Mouse (Mus musculus) stomach, embryonic 16.5 days (tissue): Measurements from ENCODE around the gene Rpl38. TPM values are rescaled to one million over a fixed set of nuclear protein-coding genes. Genes with fewer than 3 reads are reported as not detected.

Source experiments
- ATAC-seq: fragments of 200-750 bp; cut with Nextera tagmentation; 2 replicates; pipeline ENCODE4 v1.8.0; 2017; ENCODE audit warnings: moderate number of reproducible peaks, moderate TSS enrichment; ENCODE audit not compliant: insufficient read depth, low FRiP score
- H3K27ac ChIP-seq: fragments of 300-500 bp; sonication (generic); 2 replicates; pipeline ENCODE4 v1.5.1; 2014; ENCODE audit warnings: low read length
- H3K27me3 ChIP-seq: fragments of 300-500 bp; sonication (generic); 2 replicates; pipeline ENCODE4 v1.6.1; 2014; ENCODE audit warnings: low read length, control low read depth, mixed read lengths; ENCODE audit not compliant: control insufficient read depth, insufficient read depth
- H3K36me3 ChIP-seq: fragments of 300-500 bp; sonication (generic); 2 replicates; pipeline ENCODE4 v1.6.1; 2014; ENCODE audit warnings: low read length; ENCODE audit not compliant: control insufficient read depth, insufficient read depth
- H3K4me1 ChIP-seq: fragments of 300-500 bp; sonication (generic); 2 replicates; pipeline ENCODE4 v1.6.1; 2014; ENCODE audit warnings: low read length, control low read depth, mixed read lengths; ENCODE audit not compliant: control insufficient read depth, insufficient read depth
- H3K4me2 ChIP-seq: fragments of 300-500 bp; sonication (generic); 2 replicates; pipeline ENCODE4 v1.6.1; 2014; ENCODE audit warnings: low read depth, low read length, mixed read lengths
- H3K4me3 ChIP-seq: fragments of 300-500 bp; sonication (generic); replicated peaks from 2 replicates; pipeline ENCODE4 v1.5.1; 2014; ENCODE audit warnings: mild to moderate bottlenecking, low read length
- H3K9ac ChIP-seq: fragments of 300-500 bp; sonication (generic); 2 replicates; pipeline ENCODE4 v1.6.1; 2014; ENCODE audit warnings: low read length
- H3K9me3 ChIP-seq: fragments of 300-500 bp; sonication (generic); replicated peaks from 2 replicates; pipeline ENCODE4 v1.6.1; 2016; ENCODE audit warnings: low read length, control low read depth; ENCODE audit not compliant: control insufficient read depth
- WGBS: fragments of 180-500 bp; shearing (Covaris S2); extraction: QIAGEN DNeasy Blood & Tissue Kit; methylation state at CpG from one replicate; pipeline ENCODE4 v1.1.7; 2014; 5-methylcytosine and 5-hydroxymethylcytosine counted together
- polyA plus RNA-seq: library from polyadenylated mRNA; unstranded; fragments of >200 nt; fragmentation: Nextera tagmentation; extraction: Ambion mirVana; gene quantifications from 2 replicates; pipeline ENCODE4 v1.2.1, GENCODE M21; 2015

Rpl38 gene
- polyA plus RNA-seq, 1 experiment from 2014 or later = 998 TPM

DNA sequence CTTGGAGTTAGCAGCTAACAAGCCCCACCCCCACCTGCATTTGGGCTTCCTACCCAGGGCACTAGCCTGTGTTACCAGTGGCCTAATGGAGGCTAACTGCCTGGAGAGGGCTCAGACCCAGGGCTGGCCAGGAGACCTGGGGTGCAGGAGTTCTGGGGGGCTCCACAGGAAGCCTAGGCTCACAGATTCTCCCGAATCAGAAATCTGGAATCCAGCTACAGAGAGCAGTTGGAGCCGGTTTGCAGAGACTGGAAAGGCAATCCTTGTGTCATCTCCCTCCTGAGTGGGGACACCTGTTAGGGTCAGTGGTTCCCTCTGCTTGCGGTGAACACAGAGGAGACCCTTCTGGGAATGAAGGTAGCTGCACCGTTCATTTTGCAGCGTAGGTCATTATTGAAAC is 12.7 kb downstream of the Rpl38 start:
- H3K36me3 ChIP-seq = no peaks in the 10 kb centered on the region
- no peak for ATAC-seq
- H3K4me3 ChIP-seq = no peak overlapping the region
- no peaks in the 10 kb centered on the region for H3K9me3 ChIP-seq
- H3K27ac ChIP-seq = no peak overlapping the region
- no peak overlapping the region for H3K4me2 ChIP-seq
- H3K27me3 ChIP-seq = no peaks in the 10 kb centered on the region
- H3K9ac ChIP-seq = no peak overlapping the region
- WGBS = 52% methylated on average over 5 of the region's 5 CpGs
- peaks cover 20% of the 10 kb centered on the region for H3K4me1 ChIP-seq

DNA sequence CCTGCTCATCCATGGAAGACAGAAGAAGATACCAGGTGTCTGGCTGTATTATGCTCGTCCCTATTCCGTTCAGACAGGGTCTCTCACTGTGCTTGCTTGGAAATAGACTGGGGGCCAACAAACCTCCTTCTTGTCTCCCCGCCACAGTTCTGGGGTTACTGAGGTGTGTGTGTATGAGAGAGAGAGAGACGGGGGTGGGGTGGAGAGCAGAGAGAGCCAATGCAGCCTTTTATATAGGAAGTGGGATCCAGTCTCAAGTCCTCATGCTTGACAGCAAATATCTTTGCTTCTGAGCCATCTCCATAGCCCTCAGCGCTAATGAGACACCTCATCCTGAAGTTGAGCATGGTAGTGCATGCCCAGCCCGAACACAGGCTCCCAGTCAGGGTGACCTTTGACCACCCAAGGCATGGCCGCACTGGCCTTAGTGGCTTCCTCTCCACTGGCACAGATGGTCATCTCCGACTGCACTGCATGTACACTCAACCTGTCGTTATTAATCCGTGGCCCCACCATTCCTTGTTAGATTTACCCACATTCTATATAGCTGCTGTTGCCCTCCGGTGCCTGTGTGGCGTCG is 14.1 kb downstream of the Rpl38 start:
- Histone ChIP-seq H3K9ac (no peak overlapping the region), H3K4me3 (no peak overlapping the region), H3K27ac (no peak overlapping the region), H3K4me2 (no peak overlapping the region), H3K9me3 (no peaks in the 10 kb centered on the region), H3K4me1 (peaks cover 20% of the 10 kb centered on the region), H3K27me3 (no peaks in the 10 kb centered on the region), H3K36me3 (no peaks in the 10 kb centered on the region)
- 90% methylated on average over 13 of the region's 13 CpGs for WGBS
- no peak for ATAC-seq

DNA sequence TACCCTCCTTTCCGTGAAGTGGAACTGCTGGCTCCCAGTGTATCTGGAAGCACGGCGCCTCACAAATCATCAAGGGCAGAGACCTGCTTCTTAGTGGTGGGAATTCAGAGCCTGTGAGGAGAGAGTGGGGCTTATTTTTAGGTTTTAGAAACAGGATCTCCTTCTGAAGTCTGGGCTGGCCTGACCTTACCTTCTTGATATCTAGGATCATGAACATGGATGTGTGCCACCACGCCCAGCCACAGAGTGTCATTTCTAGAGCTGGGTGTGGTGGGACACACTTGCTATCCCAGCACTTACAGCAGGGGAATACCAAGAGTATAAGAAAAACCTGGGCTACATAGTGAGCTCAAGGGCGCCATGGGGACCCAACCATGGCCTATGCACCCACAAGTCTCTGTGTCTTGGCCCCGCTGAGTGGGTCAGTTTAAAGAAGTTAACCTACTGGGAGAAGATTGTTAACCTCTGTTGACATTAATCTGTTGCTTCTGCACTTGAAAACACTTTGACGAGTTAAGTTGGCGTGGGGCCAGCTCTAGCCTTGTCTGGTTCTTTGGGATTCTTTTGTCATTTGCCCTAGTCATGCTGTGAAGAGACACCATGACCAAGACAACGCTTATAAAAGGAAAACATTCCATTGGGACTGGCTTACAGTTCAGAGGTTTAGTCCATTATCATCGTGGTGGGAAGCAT is 14.9 kb downstream of the Rpl38 start:
- H3K27me3 ChIP-seq = no peaks in the 10 kb centered on the region
- H3K36me3 ChIP-seq = no peaks in the 10 kb centered on the region
- no peak overlapping the region for H3K27ac ChIP-seq
- ATAC-seq = no peak
- no peak overlapping the region for H3K9ac ChIP-seq
- peaks cover 22% of the 10 kb centered on the region for H3K4me1 ChIP-seq
- no peak overlapping the region for H3K4me3 ChIP-seq
- WGBS = 88% methylated on average over 10 of the region's 10 CpGs
- H3K4me2 ChIP-seq = no peak overlapping the region
- no peaks in the 10 kb centered on the region for H3K9me3 ChIP-seq

DNA sequence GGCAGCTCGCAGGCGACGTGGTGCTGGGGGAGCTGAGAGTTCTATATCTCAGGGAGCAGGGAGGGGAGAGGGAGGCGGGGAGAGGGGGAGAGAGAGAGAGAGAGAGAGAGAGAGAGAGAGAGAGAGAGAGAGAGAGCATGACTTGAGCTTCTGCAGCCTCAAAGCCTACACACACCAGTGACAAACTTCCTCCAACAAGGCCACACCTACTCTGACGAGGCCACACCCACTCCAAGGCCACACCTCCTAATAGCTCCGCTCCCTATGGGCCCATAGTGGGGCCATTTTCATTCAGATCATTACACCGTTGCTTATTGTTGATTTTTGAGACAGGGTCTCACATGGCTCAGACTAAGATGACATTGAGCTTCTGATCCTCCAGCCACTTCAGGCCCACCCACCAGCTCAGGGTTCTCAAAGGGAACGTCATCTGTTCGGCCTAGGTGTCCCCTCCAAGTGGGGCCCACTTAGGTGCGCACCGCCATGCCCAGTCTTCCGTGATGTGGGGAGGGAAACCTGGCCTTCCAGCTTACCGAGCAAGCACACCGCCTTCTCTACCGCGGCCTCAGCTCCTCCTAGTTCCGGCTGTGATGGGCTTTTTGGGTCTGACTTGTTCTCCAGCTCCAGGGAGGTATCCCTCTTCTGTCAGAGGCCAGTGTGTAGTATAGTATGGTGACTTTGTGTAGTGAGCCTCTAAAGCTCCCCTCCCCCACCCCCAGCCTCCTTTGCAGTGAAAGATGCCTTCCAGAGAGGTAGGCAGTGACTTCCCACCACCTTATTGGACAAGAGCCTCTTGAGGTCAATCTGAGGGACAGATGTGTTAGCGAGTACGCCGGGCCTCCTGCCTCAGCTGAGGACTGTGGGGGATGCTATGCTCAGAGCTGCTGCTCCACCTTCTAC is 15.6 kb downstream of the Rpl38 start:
- Histone ChIP-seq H3K27me3 (no peaks in the 10 kb centered on the region), H3K4me3 (no peak overlapping the region)
- 73% methylated on average over 20 of the region's 20 CpGs for WGBS

DNA sequence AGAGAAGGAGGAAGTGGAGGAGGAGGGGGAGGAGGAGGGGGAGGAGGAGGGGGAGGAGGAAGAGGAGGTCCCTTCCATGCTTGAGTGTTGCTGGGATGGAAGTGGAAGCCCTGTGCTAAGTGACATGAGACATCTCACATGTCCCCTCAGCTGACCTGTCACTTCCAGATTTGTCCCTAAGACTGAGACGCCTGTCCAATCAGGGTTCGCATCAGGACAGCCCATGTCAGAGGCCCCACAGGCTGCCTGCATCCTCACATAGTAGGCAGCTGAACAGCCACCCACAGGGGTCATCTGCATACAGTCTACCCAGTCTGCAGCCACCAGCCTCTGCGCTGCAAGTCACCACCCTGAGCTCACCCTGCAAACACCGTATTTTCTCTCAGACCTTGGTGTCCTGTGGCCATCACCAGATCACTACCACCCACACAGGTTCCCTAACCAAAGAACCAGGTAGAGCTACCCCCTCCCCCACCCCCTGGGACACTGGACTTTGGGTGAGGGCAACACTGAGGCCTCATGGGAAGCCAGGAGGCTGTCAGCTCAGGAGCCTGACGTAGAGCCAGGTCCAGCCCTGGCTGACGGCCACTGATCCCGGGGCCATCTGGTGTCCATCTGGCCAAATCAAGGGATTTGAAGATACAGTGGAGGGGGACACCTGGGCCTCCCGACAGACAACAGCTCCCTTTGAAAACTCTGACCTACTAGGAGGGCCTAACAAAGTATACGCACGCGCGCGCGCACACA is 16.5 kb downstream of the Rpl38 start:
- Histone ChIP-seq H3K4me2 (no peak overlapping the region), H3K9ac (no peak overlapping the region), H3K27ac (no peak overlapping the region), H3K4me1 (peaks cover 15% of the 10 kb centered on the region), H3K27me3 (no peaks in the 10 kb centered on the region), H3K4me3 (no peak overlapping the region), H3K36me3 (no peaks in the 10 kb centered on the region), H3K9me3 (no peaks in the 10 kb centered on the region)
- 71% methylated on average over 14 of the region's 14 CpGs for WGBS
- no peak; the same call in 1 of the 2 replicates for ATAC-seq

More for the DNA sequence above, 15.6 kb downstream of the Rpl38 start:
- no peak overlapping the region for H3K9ac ChIP-seq
- peaks cover 22% of the 10 kb centered on the region for H3K4me1 ChIP-seq
- ATAC-seq = no peak
- H3K27ac ChIP-seq = no peak overlapping the region
- H3K4me2 ChIP-seq = no peak overlapping the region
- H3K9me3 ChIP-seq = no peaks in the 10 kb centered on the region
- no peaks in the 10 kb centered on the region for H3K36me3 ChIP-seq

DNA sequence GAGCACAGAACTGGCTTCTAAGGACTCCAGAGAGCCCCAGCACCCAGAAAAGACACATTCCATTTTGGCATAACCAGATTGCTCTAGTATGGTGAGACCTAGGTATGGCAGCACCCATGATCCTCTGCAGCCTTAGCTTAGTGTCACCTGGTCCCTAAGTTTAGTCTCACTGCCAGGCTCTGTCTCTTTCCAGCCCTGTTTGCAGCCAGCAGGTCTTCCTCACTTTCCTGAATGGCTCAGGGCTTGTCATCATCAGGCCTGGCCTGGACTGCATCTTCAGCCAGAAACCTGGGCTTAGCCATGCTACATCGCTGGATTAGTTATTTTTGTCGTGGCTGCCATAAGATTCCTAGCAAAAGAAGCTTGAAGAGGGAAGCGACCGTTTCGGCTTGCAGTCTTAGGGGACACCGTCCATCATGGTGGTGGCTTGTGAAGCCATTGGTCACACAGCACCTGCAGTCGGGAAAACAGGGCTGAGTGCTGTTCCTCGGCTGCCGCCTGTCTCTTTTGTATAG is 17.3 kb downstream of the Rpl38 start:
- no peak overlapping the region for H3K27ac ChIP-seq
- H3K4me2 ChIP-seq = no peak overlapping the region
- no peak overlapping the region for H3K9ac ChIP-seq
- H3K4me3 ChIP-seq = no peak overlapping the region
- no peaks in the 10 kb centered on the region for H3K27me3 ChIP-seq
- ATAC-seq = no peak
- 75% methylated on average over 9 of the region's 9 CpGs for WGBS
- peaks cover 7% of the 10 kb centered on the region for H3K4me1 ChIP-seq
- no peaks in the 10 kb centered on the region for H3K9me3 ChIP-seq
- H3K36me3 ChIP-seq = no peaks in the 10 kb centered on the region

DNA sequence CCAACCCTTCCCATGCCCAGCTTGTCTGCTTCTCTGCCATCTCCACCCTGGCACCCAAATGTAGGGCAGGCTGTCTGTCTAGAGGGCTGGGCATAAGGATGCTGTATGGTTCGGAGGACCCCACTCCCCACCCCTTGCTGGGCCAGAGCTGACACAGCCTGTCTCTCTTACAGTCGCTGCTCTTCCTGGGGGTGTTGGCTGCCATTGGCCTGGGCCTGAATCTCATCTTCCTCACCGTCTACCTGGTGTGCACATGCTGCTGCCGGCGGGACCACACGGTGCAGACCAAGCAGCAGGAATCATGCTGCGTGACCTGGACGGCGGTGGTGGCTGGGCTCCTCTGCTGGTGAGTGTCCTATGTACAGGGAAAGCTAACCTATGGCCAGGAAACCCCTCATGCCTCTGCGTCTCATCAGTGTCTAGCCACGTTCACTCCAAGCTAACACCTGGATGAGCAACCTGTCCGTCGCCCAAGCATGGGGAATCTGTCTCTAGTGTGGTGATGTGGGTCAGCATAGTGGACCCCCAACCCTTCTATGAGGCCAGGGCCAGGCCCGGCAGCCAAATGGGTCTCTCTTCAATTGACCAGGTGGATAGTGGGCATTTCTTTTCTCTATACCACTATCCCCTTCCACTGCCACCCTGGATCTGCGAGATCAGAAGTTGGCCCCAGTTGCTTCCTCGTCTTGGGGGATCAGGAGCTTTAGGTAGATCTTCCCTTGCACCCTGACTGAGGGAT is 18.1 kb downstream of the Rpl38 start:
- Histone ChIP-seq H3K36me3 (no peaks in the 10 kb centered on the region), H3K4me3 (no peak overlapping the region), H3K4me1 (peaks cover 7% of the 10 kb centered on the region), H3K27me3 (no peaks in the 10 kb centered on the region), H3K4me2 (no peak overlapping the region), H3K9ac (no peak overlapping the region), H3K27ac (no peak overlapping the region), H3K9me3 (no peaks in the 10 kb centered on the region)
- no peak for ATAC-seq
- WGBS = 93% methylated on average over 16 of the region's 16 CpGs

DNA sequence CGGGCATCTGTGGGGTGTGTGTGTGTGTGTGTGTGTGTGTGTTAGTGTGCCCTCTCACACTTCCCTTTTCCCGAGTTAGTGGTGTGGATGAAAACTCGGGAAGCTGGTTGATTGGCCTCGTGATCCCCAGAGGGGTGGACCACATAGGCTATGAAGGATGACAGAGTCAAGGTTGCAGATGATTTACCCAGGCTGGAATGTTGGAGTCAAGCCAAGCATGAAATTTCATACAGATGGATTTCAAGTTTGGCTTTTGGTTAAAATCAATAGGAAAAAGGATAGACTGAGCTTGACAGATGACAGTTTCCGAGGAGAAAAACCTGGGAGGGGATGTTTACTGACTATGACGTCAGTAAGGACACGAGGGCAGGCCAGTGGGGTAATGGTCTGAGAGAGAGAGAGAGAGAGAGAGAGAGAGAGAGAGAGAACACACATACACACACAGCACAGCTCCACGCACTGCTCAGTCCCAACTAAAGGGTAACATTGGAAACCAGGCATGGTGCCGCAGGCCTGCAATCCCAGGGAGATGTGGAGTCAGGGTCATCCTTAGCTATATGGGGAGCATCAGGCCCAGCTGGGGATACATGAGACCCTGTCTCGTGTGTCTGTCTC is 19.4 kb downstream of the Rpl38 start:
- no peak overlapping the region for H3K4me2 ChIP-seq
- peak; percentile 34; the same call in 1 of the 2 replicates for ATAC-seq
- H3K27me3 ChIP-seq = no peaks in the 10 kb centered on the region
- no peaks in the 10 kb centered on the region for H3K9me3 ChIP-seq
- H3K4me1 ChIP-seq = peaks cover 7% of the 10 kb centered on the region
- no peaks in the 10 kb centered on the region for H3K36me3 ChIP-seq
- H3K4me3 ChIP-seq = no peak overlapping the region
- peak overlapping the region; percentile 31 for H3K27ac ChIP-seq
- no peak overlapping the region for H3K9ac ChIP-seq
- 27% methylated on average over 10 of the region's 10 CpGs for WGBS
